Mouse (Mus musculus) E14TG2a.4 (cell line): ENCODE measurements at regions not wholly inside any gene's neighbourhood (a gene's known extent, or its start where the extent isn't known, plus 50 kb on each side); places are given as distances from the start of the nearest gene placed in this dataset.

ENCODE experiments used
- CTCF ChIP-seq: conservative IDR thresholded peaks from 2 replicates; pipeline ENCODE4 v1.5.1; 2014; ENCODE audit warnings: low read length
- NANOG ChIP-seq: IDR thresholded peaks from 2 replicates; pipeline ENCODE4 v1.6.1; 2014; ENCODE audit warnings: borderline replicate concordance, low read length, mixed read lengths

DNA sequence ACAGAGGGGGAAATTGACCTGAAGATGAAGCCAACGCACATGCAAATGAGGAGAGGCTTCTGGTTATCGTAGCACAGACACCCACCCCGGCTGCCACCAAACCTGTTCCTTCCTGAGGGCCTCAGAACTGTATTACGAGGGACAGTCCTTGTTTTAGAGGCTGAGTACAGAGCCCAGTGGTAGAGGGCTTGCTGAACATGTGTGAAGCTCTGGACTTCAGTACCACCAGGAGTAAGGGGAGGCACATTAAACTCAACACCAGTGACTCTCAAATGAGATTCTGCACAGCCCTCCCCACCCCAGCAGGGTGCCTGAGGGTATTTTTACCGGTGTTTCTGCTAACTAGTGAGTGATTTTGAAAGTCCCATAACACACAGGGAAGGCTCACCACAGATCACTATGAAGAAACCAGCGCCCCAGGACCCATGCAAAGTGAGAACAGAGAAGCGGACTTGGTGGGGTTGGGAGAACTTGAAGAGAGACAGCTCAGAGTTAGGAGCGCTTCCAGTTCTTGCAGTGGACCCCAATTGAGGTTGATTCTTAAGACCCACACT, 116.9 kb downstream of the 2410131K14Rik start:
- no peak for TF ChIP-seq CTCF
- TF ChIP-seq NANOG: no peak
